Mouse (Mus musculus): ENCODE results near the gene Cfl2.

DNA sequence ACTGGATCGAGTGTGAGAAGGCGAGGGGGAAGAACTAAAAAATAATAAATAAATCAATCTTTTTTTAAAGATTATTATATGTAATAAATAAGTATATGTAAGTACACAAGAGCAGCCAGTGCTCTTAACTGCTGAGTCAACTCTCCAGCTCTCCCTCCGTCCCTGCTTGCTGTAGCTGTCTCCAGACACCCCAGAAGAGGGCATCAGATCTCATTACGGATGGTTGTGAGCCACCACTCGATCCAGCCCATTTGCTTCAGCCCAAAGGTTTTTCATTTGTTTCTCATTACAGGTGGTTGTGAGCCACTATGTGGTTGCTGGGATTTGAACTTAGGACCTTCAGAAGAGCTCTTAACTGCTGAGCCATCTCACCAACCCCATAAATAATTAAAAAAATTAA, 32.8 kb downstream of the Cfl2 start:
- TF ChIP-seq MAFK (IDR thresholded peaks at IDR 0.05; ENCODE audit: insufficient read depth, low read depth, low read length) = no peak
- no peak for TF ChIP-seq ZC3H11A (IDR thresholded peaks at IDR 0.05; ENCODE audit: borderline replicate concordance, low read depth, low read length)
